8 mouse cellular contexts compared by ENCODE assay signal in the genomic region with DNA sequence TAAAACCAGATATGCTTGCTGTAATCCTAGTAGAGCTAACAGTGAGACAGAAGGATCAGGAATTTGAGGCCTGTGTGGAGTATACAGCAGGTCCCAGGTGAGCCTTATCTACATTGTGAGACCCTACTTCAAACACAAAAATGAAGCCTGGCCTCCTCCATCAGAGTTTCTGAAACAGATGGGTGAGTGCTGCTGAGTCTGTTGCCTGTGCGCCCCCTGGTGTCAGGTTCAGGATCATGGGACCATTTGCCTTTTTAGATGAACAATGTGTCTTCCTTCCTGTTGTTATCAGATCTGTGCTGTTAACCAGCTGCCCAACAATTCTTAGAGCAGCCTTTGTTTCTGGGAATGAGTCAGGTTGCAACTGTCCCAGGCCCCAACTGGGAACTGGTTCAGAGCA. TPM values are rescaled to one million over a fixed set of nuclear protein-coding genes. Genes with fewer than 3 reads are reported as not detected.
DNase-seq lines count a peak whose midpoint lies in the region; ATAC-seq and TF ChIP-seq lines count a peak whose summit lies in the region.

No protein-coding gene starts in this region.

- TF ChIP-seq EP300 in heart, adult 2 months (IDR thresholded peaks at IDR 0.05; ENCODE audit: insufficient read depth, low read depth, low read length): 0 out of 2 replicates have a peak, but pooled peaks have one; percentile 52

- no peaks in the 10 kb centered on the region for H3K9me3 ChIP-seq in forebrain, embryonic 12.5 days
- H3K9me3 ChIP-seq in hindbrain, postnatal 0 days (ENCODE audit: low read length): no peaks in the 10 kb centered on the region

- H3K36me3 ChIP-seq in heart, adult 2 months (ENCODE audit: control insufficient read depth, insufficient read depth, low read length): peaks cover 14% of the 10 kb centered on the region
- H3K36me3 ChIP-seq in forebrain, embryonic 12.5 days (replicated peaks): peaks cover 80% of the 10 kb centered on the region
- H3K36me3 ChIP-seq in hindbrain, postnatal 0 days (ENCODE audit: insufficient read depth, low read length): peaks cover 54% of the 10 kb centered on the region
- H3K36me3 ChIP-seq in small intestine, adult 2 months (ENCODE audit: control insufficient read depth, insufficient read depth, low read length): peaks cover 38% of the 10 kb centered on the region

- TF ChIP-seq CTCF in heart, adult 2 months (IDR thresholded peaks at IDR 0.05): peak; percentile 90
- peak; percentile 94 for TF ChIP-seq CTCF in hindbrain, postnatal 0 days (IDR thresholded peaks at IDR 0.05; ENCODE audit: low read depth)
- peak; percentile 78; the same call in 1 of the 2 replicates for TF ChIP-seq CTCF in small intestine, adult 2 months (IDR thresholded peaks at IDR 0.05; ENCODE audit: extremely low read depth, insufficient read length, insufficient replicate concordance, low read depth, low read length)

- no peak for TF ChIP-seq POLR2A in heart, adult 2 months (IDR thresholded peaks at IDR 0.05; ENCODE audit: insufficient read depth, low read depth, low read length)
- TF ChIP-seq POLR2A in small intestine, adult 2 months (IDR thresholded peaks at IDR 0.05; ENCODE audit: low read depth, low read length): no peak

- peaks cover 3% of the 10 kb centered on the region for H3K4me1 ChIP-seq in heart, adult 2 months (ENCODE audit: control insufficient read depth, insufficient read depth, low read length)
- H3K4me1 ChIP-seq in forebrain, embryonic 12.5 days: no peaks in the 10 kb centered on the region; the same call in 1 of the 2 replicates
- H3K4me1 ChIP-seq in hindbrain, postnatal 0 days (ENCODE audit: insufficient read depth, low read length): no peaks in the 10 kb centered on the region
- no peaks in the 10 kb centered on the region for H3K4me1 ChIP-seq in small intestine, adult 2 months (ENCODE audit: control insufficient read depth, insufficient read depth, insufficient read length, low read length)

- peak; percentile 44; the same call in 1 of the 2 replicates for ATAC-seq in forebrain, embryonic 12.5 days (ENCODE audit: low FRiP score)
- ATAC-seq in hindbrain, postnatal 0 days: peak; percentile 71

- 8% methylated on average over 1 of the region's 1 CpGs for WGBS in heart, adult 2 months
- WGBS in forebrain, embryonic 12.5 days: 0% methylated on average over 1 of the region's 1 CpGs
- WGBS in hindbrain, postnatal 0 days: 5% methylated on average over 1 of the region's 1 CpGs
- WGBS in small intestine, adult 2 months: 26% methylated on average over 1 of the region's 1 CpGs

- H3K9ac ChIP-seq in heart, adult 2 months (ENCODE audit: low read depth, low read length): no peak overlapping the region
- H3K9ac ChIP-seq in forebrain, embryonic 12.5 days: 0 out of 2 replicates have a peak overlapping the region, but pooled peaks have one; percentile 29
- H3K9ac ChIP-seq in hindbrain, postnatal 0 days (replicated peaks; ENCODE audit: low read length): no peak overlapping the region

- H3K27me3 ChIP-seq in heart, adult 2 months (ENCODE audit: control insufficient read depth, insufficient read depth, low read length): no peaks in the 10 kb centered on the region
- H3K27me3 ChIP-seq in forebrain, embryonic 12.5 days: no peaks in the 10 kb centered on the region
- H3K27me3 ChIP-seq in hindbrain, postnatal 0 days (ENCODE audit: insufficient read depth, low read length): no peaks in the 10 kb centered on the region
- H3K27me3 ChIP-seq in small intestine, adult 2 months (ENCODE audit: control insufficient read depth, insufficient read depth, low read length): no peaks in the 10 kb centered on the region

- no peaks in the 10 kb centered on the region for H3K79me2 ChIP-seq in heart, adult 2 months (replicated peaks; ENCODE audit: control insufficient read depth, insufficient read depth, low read length)

- intact Hi-C loops in heart, adult 2 months (cut with DNase I): loop anchor here (1.0 to 5.0 kb wide), 4 partner anchors 19 to 178 kb away; partner anchors contain the start of gene Map4
- intact Hi-C loops in heart, postnatal 25 days (cut with DNase I): loop anchor here (1.0 to 5.0 kb wide), 3 partner anchors 87 to 180 kb away; partner anchors contain the start of gene Map4

- no peak overlapping the region for H3K4me3 ChIP-seq in heart, adult 2 months
- H3K4me3 ChIP-seq in forebrain, embryonic 12.5 days (replicated peaks): no peak overlapping the region
- H3K4me3 ChIP-seq in hindbrain, postnatal 0 days (ENCODE audit: low read length): no peak overlapping the region
- no peak overlapping the region for H3K4me3 ChIP-seq in small intestine, adult 2 months (ENCODE audit: low read depth, low read length)

- peak; percentile 61 to 75 for DNase-seq in heart, adult 2 months
- no peak for DNase-seq in heart, postnatal 25 days (ENCODE audit: low spot score)
- DNase-seq in c-Kit-positive CD71-negative TER-119-negative erythroid progenitor cells, embryonic 14.5 days (ENCODE audit: low read depth): peak; percentile 77
- DNase-seq in hindbrain, postnatal 0 days (ENCODE audit: low spot score): peak; percentile 86
- DNase-seq in left cerebral cortex, adult 11 months (ENCODE audit: low spot score): peak; percentile 66
- DNase-seq in mesoderm, embryonic 11.5 days (ENCODE audit: low read depth, low spot score): peak; percentile 80

- H3K4me2 ChIP-seq in forebrain, embryonic 12.5 days: no peak overlapping the region
- no peak overlapping the region for H3K4me2 ChIP-seq in hindbrain, postnatal 0 days (ENCODE audit: low read depth, low read length)

- H3K27ac ChIP-seq in heart, adult 2 months: no peak overlapping the region
- 0 out of 2 replicates have a peak overlapping the region, but pooled peaks have one; percentile 1 for H3K27ac ChIP-seq in forebrain, embryonic 12.5 days
- no peak overlapping the region for H3K27ac ChIP-seq in hindbrain, postnatal 0 days
- no peak overlapping the region for H3K27ac ChIP-seq in small intestine, adult 2 months (ENCODE audit: insufficient read depth, low read depth, low read length)

RNA-seq across cellular contexts. Expression of gene Smarcc1, which starts 45.7 kb away (rescaled TPM):
- 10 to 100 TPM; 24.1 to 25.2 TPM for total RNA-seq in heart, adult 2 months (2021)
- polyA plus RNA-seq in heart, adult 2 months (2012; rRNA removed): 8.4 and 10.6 TPM in 2 replicates
- 10 to 100 TPM; 22.8 to 26.0 TPM for total RNA-seq in heart, postnatal 25 days (2021)
- 235 and 237 TPM in 2 replicates for polyA plus RNA-seq in forebrain, embryonic 12.5 days (2016; fragmentation: Nextera tagmentation; extraction: Ambion mirVana)
- 26.2 and 32.0 TPM in 2 replicates for total RNA-seq in hindbrain, postnatal 0 days (2014; rRNA removed)
- 58.0 and 59.5 TPM in 2 replicates for polyA plus RNA-seq in hindbrain, postnatal 0 days (2015; fragmentation: Nextera tagmentation; extraction: Ambion mirVana)
- 5.0 and 11.3 TPM in 2 replicates for polyA plus RNA-seq in small intestine, adult 2 months (2012; rRNA removed)

RNA-seq across cellular contexts. Expression of gene Dhx30, which starts 45.8 kb away (rescaled TPM):
- 10 to 100 TPM; 64.8 to 68.6 TPM for total RNA-seq in heart, adult 2 months (2021)
- polyA plus RNA-seq in heart, adult 2 months (2012; rRNA removed): 56.7 and 73.5 TPM in 2 replicates
- total RNA-seq in heart, postnatal 25 days (2021): 10 to 100 TPM; 62.2 to 63.5 TPM
- polyA plus RNA-seq in forebrain, embryonic 12.5 days (2016; fragmentation: Nextera tagmentation; extraction: Ambion mirVana): 226 and 231 TPM in 2 replicates
- 133 and 211 TPM in 2 replicates for total RNA-seq in hindbrain, postnatal 0 days (2014; rRNA removed)
- 125 and 136 TPM in 2 replicates for polyA plus RNA-seq in hindbrain, postnatal 0 days (2015; fragmentation: Nextera tagmentation; extraction: Ambion mirVana)
- polyA plus RNA-seq in small intestine, adult 2 months (2012; rRNA removed): 20.3 and 30.4 TPM in 2 replicates
